Mouse (Mus musculus): ENCODE measurements around the gene Pex11a.

Pex11a gene

GRCm38 (mm10) chr7:79736511-79736910 lies 6.4 kb downstream of the Pex11a start:
- DNase-seq = no peak

DNA sequence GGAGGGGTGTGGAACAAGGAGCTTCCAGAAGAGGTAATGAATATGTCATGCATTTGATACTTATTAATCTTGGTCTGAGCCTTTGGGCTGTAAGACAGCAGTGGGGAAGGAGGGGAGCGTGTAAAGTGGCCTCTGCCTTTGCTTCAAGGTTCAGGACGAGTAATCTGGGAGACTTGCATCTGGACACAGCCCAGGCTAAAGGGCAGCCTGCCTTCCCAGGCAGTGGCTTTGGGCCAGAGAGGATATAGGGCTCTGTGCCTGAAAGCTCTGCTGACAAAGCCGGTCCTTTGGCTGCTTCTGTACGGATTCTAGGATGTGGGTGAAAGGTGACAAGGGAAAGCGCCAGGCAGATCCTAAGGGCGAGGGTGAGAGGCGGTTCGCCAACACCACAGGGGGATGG lies 8.4 kb downstream of the Pex11a start:
- DNase-seq = no peak

GRCm38 (mm10) chr7:79732622-79733021 lies 10.3 kb downstream of the Pex11a start, which contains the start of gene Plin1:
Gene Plin1, minus strand, starts transcription at chr7:79732903.
- no peak for DNase-seq

GRCm38 (mm10) chr7:79731438-79731837 lies 11.5 kb downstream of the Pex11a start:
- no peak for DNase-seq

GRCm38 (mm10) chr7:79729743-79730370 lies 13.1 kb downstream of the Pex11a start:
- peak; percentile 63 for DNase-seq

GRCm38 (mm10) chr7:79729169-79729568 lies 13.8 kb downstream of the Pex11a start:
- peak; percentile 89 for DNase-seq

- peak; percentile 86 for DNase-seq
These were observed 14.7 kb downstream of the Pex11a start for GRCm38 (mm10) chr7:79728219-79728618.

DNA sequence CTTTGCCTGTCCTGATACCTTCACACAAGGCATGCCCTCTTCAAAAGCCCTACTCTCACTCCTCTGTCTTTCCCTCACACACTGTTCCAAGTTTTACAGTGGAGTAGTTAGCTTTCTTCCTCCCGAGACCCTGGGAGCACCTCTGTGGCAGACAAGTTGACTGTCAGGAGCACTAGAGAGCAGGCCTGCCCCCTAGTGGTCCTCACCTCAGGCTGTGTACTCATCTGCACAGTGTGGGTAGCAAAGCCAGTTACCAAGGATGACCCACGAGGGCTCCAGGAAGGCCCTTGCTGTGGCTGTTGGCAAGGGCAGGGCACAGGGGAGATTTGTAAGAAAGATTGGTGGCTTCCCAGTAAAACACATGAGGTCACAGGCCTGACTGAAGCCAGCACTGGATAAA lies 15.8 kb downstream of the Pex11a start:
- peak; percentile 86 for DNase-seq

GRCm38 (mm10) chr7:79721386-79721977 lies 21.4 kb downstream of the Pex11a start:
- peak; percentile 85 for DNase-seq

DNA sequence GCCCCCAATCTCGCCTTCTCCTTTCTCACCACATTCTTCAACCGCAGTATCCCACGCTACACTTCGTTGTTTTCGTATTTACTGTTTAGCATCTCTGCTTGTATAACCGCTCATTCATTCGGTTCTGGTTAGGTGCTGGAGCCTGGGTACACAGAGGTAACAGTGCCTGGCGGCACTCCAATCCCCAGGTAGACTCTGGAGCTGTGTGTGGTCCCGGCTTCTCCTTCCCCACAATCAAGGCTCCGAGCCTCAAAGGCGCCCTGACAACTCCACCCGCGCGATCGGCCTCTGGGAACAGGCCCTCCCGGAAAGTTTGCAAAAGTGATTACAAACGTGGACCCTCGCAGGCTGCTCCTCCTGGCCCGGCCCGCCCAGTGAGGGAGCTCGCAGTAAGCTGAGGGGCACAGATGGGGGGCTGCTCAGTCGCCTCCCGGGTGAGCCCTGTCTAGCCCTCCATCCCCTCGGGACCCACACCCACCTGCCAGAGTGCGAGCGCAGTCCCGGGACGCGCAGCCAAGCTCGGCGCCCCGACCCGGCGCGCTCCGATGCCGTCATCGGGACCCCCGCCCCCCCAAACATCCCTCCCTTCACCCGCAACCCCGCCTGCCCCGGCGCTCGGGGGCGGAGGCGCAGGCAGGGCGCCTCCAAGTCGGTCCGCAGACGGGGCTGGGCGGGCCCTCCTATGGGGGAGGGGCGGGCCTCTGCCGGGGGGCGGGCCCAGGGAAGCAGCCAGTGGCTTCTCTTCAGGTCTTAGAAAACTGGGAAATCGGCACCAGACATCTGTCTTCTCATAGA lies 27.5 kb downstream of the Pex11a start, which contains the start of gene Kif7:
Kif7 (minus strand) TSS at position 534 of the 795 bp plus-strand sequence.
- DNase-seq = peak; percentile 89

GRCm38 (mm10) chr7:79710831-79711230 lies 32.1 kb downstream of the Pex11a start:
- DNase-seq = no peak

DNA sequence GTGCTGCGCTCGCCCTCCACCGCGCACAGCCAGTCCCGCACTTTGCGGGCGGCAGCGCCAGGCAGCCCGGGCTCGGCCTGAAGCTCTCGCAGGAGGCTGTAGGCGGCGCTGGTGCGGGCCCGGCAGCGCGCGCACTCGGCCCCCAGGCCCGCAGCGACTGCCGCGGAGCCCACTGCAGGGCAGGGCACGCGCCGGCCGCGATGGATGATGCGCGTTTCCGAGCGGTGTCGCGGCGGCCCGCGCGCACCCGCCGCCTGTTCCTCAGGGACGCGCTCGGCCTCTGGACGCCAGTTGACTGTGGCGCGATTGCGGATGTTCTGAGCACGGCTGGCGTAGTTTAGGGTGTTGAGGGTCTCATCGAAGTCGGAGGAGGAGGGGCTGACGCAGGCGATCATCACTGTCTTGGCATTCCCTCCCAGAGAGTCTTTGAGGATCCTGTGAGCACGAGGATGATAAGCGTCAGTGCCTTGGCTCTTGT lies 32.8 kb downstream of the Pex11a start:
- peak; percentile 70 for DNase-seq

DNA sequence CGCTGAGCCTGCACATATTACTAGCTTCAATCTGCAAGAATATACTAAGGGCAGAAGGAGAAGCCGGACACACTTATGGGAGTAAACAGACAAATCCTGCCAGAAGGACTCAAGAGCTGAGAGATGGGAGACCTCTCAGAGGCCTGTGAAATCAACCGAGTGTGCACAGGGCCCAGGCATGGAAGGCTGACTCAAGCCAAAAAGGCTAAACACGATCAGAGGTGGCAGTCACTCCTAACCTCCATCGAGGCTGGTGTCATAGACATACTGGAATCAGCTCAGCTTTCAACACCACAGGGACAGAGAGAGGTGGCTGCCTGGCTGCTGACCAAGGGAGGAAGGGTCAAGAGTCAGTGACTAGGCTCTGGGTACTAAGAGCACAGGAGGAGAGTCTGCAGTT lies 37.7 kb downstream of the Pex11a start:
- no peak for DNase-seq

- no peak for DNase-seq
These were observed 40.2 kb downstream of the Pex11a start for GRCm38 (mm10) chr7:79702755-79703154.

DNA sequence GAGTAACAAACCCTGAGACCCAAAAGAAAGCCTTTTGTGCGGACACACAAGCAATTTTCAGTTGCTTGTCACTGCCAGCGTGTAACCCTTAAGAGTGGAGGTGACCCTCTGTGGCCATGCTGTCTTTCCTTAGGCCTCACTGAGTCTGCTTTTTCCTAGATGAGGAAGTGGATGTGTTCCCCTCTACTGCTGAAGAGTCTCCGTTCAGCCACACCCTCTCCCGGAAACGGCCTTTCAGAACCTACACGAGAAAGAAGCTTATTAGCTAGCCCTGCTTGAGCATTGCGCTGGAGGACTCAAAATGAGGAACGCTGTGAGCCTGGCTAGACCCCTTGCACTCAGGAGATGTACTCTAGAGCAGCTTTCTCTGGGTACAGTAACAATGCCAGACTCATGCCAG lies 46.4 kb downstream of the Pex11a start:
- no peak for DNase-seq
